Mouse (Mus musculus): ENCODE measurements around the gene Bola1.

GRCm38 (mm10) chr3:96251787-96252186 is 32.3 kb upstream of the Bola1 start:
- no peak for TF ChIP-seq CTCF (conservative IDR thresholded peaks at IDR 0.05; ENCODE audit: insufficient read depth, insufficient read length, low read depth, low read length)
- TF ChIP-seq POLR2A (IDR thresholded peaks at IDR 0.05; ENCODE audit: low read depth, low read length): no peak
